Mouse (Mus musculus) urinary bladder, adult 2 months (tissue): ENCODE data around the gene Zscan5b. TPM values are rescaled to one million over a fixed set of nuclear protein-coding genes. Genes with fewer than 3 reads are reported as not detected.
"Not testable (repeated sequence)": the region's sequence is repeated elsewhere in the genome, so short reads cannot be mapped to it uniquely, and the experiment has no call there.

ENCODE experiments used
- DNase-seq: peaks from one replicate; pipeline ENCODE4 v3.0.0; 2022; ENCODE audit warnings: low spot score
- polyA plus RNA-seq: library from polyadenylated mRNA; depleted of rRNA; stranded (reverse); fragments of >200 nt; gene quantifications from 2 replicates; pipeline ENCODE4 v1.2.3, GENCODE M21; 2012; rRNA removed

Gene Zscan5b
- not detected in 2 replicates for polyA plus RNA-seq

- no peak for DNase-seq
Observed at GRCm38 (mm10) chr7:6221978-6222377, at the start of gene Zscan5b. Gene Zscan5b (plus strand): TSS chr7:6222278.

- DNase-seq = no peak
Observed at GRCm38 (mm10) chr7:6172674-6173244, 49.3 kb upstream of the Zscan5b start.

- no peak for DNase-seq
Observed at GRCm38 (mm10) chr7:6173872-6174271, 48.2 kb upstream of the Zscan5b start.

GRCm38 (mm10) chr7:6174365-6174987 lies 47.6 kb upstream of the Zscan5b start:
- DNase-seq = not testable (repeated sequence)

- no peak for DNase-seq
Observed at GRCm38 (mm10) chr7:6179013-6179412, 43.1 kb upstream of the Zscan5b start.

GRCm38 (mm10) chr7:6182882-6183281 lies 39.2 kb upstream of the Zscan5b start:
- DNase-seq = no peak

GRCm38 (mm10) chr7:6183802-6184201 lies 38.3 kb upstream of the Zscan5b start:
- no peak for DNase-seq

- DNase-seq = no peak
Observed at GRCm38 (mm10) chr7:6184521-6184920, 37.6 kb upstream of the Zscan5b start.

- DNase-seq = no peak
Observed at GRCm38 (mm10) chr7:6185391-6185790, 36.7 kb upstream of the Zscan5b start.

GRCm38 (mm10) chr7:6186176-6186575 lies 35.9 kb upstream of the Zscan5b start:
- no peak for DNase-seq

GRCm38 (mm10) chr7:6186756-6187155 lies 35.3 kb upstream of the Zscan5b start:
- DNase-seq = no peak

GRCm38 (mm10) chr7:6189542-6189941 lies 32.5 kb upstream of the Zscan5b start:
- no peak for DNase-seq

GRCm38 (mm10) chr7:6191376-6191775 lies 30.7 kb upstream of the Zscan5b start:
- peak; percentile 51 for DNase-seq

GRCm38 (mm10) chr7:6194129-6194528 lies 27.9 kb upstream of the Zscan5b start:
- DNase-seq = no peak

GRCm38 (mm10) chr7:6195777-6196176 lies 26.3 kb upstream of the Zscan5b start:
- DNase-seq = no peak

- no peak for DNase-seq
Observed at GRCm38 (mm10) chr7:6196790-6197189, 25.3 kb upstream of the Zscan5b start, which contains the start of gene Galp. Gene Galp (plus strand): TSS chr7:6197090.

- DNase-seq = no peak
Observed at GRCm38 (mm10) chr7:6204200-6204599, 17.9 kb upstream of the Zscan5b start.

- DNase-seq = no peak
Observed at GRCm38 (mm10) chr7:6213144-6213543, 8.9 kb upstream of the Zscan5b start.

GRCm38 (mm10) chr7:6214691-6215090 lies 7.4 kb upstream of the Zscan5b start:
- not testable (repeated sequence) for DNase-seq

- no peak for DNase-seq
Observed at GRCm38 (mm10) chr7:6220147-6220546, 1.9 kb upstream of the Zscan5b start.

GRCm38 (mm10) chr7:6228491-6228890 lies 6.4 kb downstream of the Zscan5b start:
- not testable (repeated sequence) for DNase-seq

GRCm38 (mm10) chr7:6239787-6240186 lies 17.7 kb downstream of the Zscan5b start:
- no peak for DNase-seq

GRCm38 (mm10) chr7:6240841-6241425 lies 18.9 kb downstream of the Zscan5b start:
- not testable (repeated sequence) for DNase-seq
